Mouse (Mus musculus) activated CD4-positive, CD25-positive, alpha-beta regulatory T cell, adult 4 months (primary cell): ENCODE data around the gene C1qtnf9. TPM values are rescaled to one million over a fixed set of nuclear protein-coding genes. Genes with fewer than 3 reads are reported as not detected.

ENCODE experiments used
- ATAC-seq: one replicate; pipeline ENCODE4 v1.8.0; 2017
- polyA plus RNA-seq, 2 experiments: library from polyadenylated mRNA; unstranded; fragments of 100-300 nt; shearing (Covaris generic); gene quantifications; one replicate each; pipeline ENCODE4 v1.2.1; 2017

Gene C1qtnf9
- not detected for polyA plus RNA-seq

- no peak for ATAC-seq
These were observed at the start of gene C1qtnf9 for GRCm38 (mm10) chr14:60767884-60768283. C1qtnf9 (plus strand) TSS chr14:60768134.

- peak; percentile 5 for ATAC-seq
These were observed 46.6 kb upstream of the C1qtnf9 start for GRCm38 (mm10) chr14:60721304-60721703.

GRCm38 (mm10) chr14:60721938-60722337 is 46.0 kb upstream of the C1qtnf9 start:
- no peak for ATAC-seq

- ATAC-seq: peak; percentile 37
These were observed 41.8 kb upstream of the C1qtnf9 start for GRCm38 (mm10) chr14:60726091-60726490.

- peak; percentile 41 for ATAC-seq
These were observed 40.8 kb upstream of the C1qtnf9 start for GRCm38 (mm10) chr14:60727130-60727529.

- ATAC-seq: peak; percentile 44
These were observed 35.9 kb upstream of the C1qtnf9 start for GRCm38 (mm10) chr14:60732081-60732480.

GRCm38 (mm10) chr14:60732787-60733186 is 35.1 kb upstream of the C1qtnf9 start:
- no peak for ATAC-seq

- no peak for ATAC-seq
These were observed 34.2 kb upstream of the C1qtnf9 start for GRCm38 (mm10) chr14:60733706-60734105.

- ATAC-seq: no peak
These were observed 32.7 kb upstream of the C1qtnf9 start for GRCm38 (mm10) chr14:60735206-60735605.

GRCm38 (mm10) chr14:60735848-60736547 is 31.9 kb upstream of the C1qtnf9 start:
- no peak for ATAC-seq

GRCm38 (mm10) chr14:60736591-60737192 is 31.2 kb upstream of the C1qtnf9 start:
- ATAC-seq: peak; percentile 69

GRCm38 (mm10) chr14:60737202-60737611 is 30.7 kb upstream of the C1qtnf9 start:
- no peak for ATAC-seq

GRCm38 (mm10) chr14:60738434-60738938 is 29.4 kb upstream of the C1qtnf9 start:
- peak; percentile 53 for ATAC-seq

GRCm38 (mm10) chr14:60739155-60739554 is 28.8 kb upstream of the C1qtnf9 start:
- no peak for ATAC-seq

GRCm38 (mm10) chr14:60739616-60740015 is 28.3 kb upstream of the C1qtnf9 start:
- ATAC-seq: no peak

GRCm38 (mm10) chr14:60740507-60740906 is 27.4 kb upstream of the C1qtnf9 start:
- no peak for ATAC-seq

- no peak for ATAC-seq
These were observed 26.9 kb upstream of the C1qtnf9 start for GRCm38 (mm10) chr14:60741033-60741432.

- no peak for ATAC-seq
These were observed 26.4 kb upstream of the C1qtnf9 start for GRCm38 (mm10) chr14:60741490-60741981.

- no peak for ATAC-seq
These were observed 24.3 kb upstream of the C1qtnf9 start for GRCm38 (mm10) chr14:60743681-60744080.

- ATAC-seq: no peak
These were observed 22.7 kb upstream of the C1qtnf9 start for GRCm38 (mm10) chr14:60745201-60745600.

- no peak for ATAC-seq
These were observed 21.8 kb upstream of the C1qtnf9 start for GRCm38 (mm10) chr14:60746141-60746540.

GRCm38 (mm10) chr14:60747154-60747870 is 20.6 kb upstream of the C1qtnf9 start:
- ATAC-seq: no peak

GRCm38 (mm10) chr14:60749880-60750279 is 18.1 kb upstream of the C1qtnf9 start:
- no peak for ATAC-seq
